Mouse (Mus musculus) embryo, embryonic 11.5 days (tissue): Measurements from ENCODE around the gene Gsta2.
"Not testable (repeated sequence)": the region's sequence is repeated elsewhere in the genome, so short reads cannot be mapped to it uniquely, and the experiment has no call there.

Experiments used
- DNase-seq: peaks from one replicate; pipeline ENCODE4 v3.0.0-alpha.2; 2012; ENCODE audit warnings: low read depth, low spot score

Gene Gsta2

GRCm38 (mm10) chr9:78355611-78356010 is at the start of gene Gsta2:
Gene Gsta2 (minus strand): TSS chr9:78355788.
- DNase-seq = no peak

DNA sequence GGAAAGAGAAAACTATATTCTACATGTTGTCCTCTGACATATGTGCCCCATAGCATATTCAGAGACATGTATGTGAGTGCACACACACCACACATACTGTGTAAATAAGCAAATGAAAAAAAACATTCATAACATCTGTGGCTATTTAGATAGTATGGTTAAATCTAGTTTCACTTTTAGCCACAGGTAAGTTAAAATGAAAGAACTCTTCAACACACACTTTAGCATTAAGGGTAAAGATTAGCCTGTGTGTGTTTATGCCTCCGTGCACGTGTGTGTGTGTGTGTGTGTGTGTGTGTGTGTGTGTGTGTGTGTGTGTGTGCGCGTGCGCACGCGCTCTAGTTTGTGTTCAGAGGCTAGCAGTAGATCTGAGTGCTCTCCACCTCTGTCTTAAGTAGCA is 46.0 kb upstream of the Gsta2 start:
- DNase-seq = no peak

- no peak for DNase-seq
These were observed 45.0 kb upstream of the Gsta2 start for GRCm38 (mm10) chr9:78400570-78400969.

GRCm38 (mm10) chr9:78396517-78396916 is 40.9 kb upstream of the Gsta2 start:
- no peak for DNase-seq

DNA sequence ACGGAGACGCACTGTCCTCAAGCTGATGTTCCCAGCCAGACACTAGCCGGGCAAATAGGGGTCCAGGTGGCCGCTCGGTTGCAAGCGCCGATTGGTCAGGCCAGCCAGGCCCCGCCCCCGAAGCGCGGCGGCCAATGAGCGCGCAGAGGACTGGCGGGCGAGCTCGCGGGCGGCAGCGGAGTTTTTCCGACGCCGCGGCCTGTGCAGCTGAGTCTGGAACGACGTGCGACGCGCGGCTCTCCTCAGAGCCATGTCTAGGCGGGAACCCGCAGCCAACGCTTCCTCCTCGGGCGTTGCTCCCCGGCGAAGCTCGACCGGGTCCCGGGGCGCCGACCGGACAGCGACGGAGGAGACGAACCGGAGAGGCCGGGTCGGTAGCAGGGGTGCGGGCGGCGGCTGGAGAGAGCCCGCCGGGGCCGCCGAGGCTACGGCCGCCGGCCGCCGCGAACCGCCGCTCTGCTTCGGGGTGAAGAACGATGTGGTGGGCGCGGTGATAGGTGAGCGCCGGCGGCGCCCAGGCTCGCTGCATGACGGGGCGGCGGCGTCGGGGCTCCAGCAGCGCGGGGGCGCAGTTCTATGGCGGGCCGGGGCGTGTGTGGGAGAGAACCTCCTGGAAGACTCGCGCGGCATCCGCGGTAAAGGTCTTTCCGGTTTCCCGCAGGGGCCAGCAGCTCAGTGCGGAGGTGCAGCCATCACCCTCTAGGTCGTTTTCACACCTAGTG is 40.2 kb upstream of the Gsta2 start, which contains the start of gene Ddx43:
TSS of gene Ddx43 (plus strand) at position 148 of the 722 bp plus-strand sequence.
- peak; percentile 47 for DNase-seq

DNA sequence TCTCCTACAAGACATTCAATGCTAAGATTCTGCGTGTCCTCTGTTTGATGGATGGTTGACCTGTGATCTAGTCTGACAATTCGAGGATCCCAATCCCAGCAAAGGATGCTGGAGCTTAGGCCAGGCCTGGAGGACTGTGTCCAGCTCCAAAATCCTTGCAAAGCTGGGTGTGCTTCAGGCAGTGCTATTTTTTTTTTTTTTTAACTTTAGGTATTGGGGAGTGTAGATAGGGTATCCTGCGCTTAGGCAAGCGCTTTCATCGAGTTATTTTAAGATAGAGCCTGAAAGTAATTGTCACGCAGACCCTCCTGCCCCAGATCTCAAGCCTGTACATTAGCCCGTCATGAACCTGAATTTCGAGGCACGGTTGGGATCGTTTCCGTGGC is 39.6 kb upstream of the Gsta2 start:
- DNase-seq = no peak

GRCm38 (mm10) chr9:78394602-78395001 is 39.0 kb upstream of the Gsta2 start:
- no peak for DNase-seq

DNA sequence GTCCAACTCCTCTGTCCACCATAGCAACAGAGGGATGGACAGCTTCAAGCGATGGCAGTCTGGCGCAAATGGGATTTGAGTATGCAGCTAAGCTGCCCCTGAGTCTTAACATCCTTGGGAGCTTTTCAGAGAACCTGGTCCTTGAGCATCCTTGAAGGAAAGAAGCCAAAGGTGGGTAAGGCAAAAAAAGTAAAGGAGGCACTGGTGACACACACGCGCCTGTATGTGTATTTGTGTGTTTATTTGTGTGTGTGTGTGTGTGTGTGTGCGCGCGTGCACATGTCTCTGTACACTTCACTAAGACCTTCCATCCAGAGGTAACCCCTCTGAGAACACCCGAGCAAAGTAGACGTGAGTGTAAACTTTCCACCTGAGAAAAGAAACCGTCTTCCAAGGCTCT is 38.2 kb upstream of the Gsta2 start:
- no peak for DNase-seq

DNA sequence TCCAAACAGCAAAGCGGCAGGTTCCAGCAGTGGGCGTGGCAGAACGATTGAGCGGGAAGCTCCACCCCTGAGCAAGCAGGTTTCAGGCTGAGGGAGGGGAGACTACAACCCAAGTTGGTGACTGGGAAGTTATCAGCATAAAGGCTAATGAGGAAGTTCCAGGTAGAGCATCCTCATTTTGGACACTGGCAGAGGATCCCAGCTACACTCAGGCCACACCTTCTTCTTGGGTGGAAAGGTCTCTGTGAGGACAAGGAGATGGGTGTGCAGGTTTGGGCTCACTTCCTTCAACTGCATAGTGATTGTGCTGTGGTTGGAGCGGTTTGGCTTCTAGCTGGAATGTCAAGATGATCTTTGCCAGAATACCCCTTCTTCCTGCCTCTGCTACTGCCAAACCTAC is 34.4 kb upstream of the Gsta2 start:
- DNase-seq = no peak

- no peak for DNase-seq
These were observed 31.4 kb upstream of the Gsta2 start for GRCm38 (mm10) chr9:78386947-78387346.

- DNase-seq = no peak
These were observed 30.3 kb upstream of the Gsta2 start for GRCm38 (mm10) chr9:78385893-78386292.

- no peak for DNase-seq
These were observed 22.7 kb upstream of the Gsta2 start, which contains the start of gene Ooep for GRCm38 (mm10) chr9:78378113-78378785. Gene Ooep (minus strand): TSS chr9:78378725.

DNA sequence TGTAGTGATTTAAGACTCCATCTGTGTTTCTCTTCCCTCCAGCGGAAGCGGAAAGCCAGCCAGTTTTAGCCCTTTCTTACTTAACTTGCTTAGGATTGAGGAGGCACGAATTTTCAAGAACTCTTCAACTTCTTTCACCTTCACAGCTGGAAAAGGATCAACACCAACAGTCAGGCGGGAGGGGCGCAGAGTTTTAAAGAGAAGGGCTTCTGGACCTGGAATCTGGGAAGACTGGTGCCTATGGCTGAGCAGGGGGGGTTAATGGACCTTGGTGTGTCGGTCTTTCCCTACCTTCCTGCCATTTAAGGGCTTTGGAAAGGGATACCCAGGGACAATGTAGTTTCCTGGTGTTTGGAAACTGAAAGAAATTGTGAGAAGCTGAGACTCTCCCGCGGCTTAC is 22.0 kb upstream of the Gsta2 start:
- DNase-seq = no peak

DNA sequence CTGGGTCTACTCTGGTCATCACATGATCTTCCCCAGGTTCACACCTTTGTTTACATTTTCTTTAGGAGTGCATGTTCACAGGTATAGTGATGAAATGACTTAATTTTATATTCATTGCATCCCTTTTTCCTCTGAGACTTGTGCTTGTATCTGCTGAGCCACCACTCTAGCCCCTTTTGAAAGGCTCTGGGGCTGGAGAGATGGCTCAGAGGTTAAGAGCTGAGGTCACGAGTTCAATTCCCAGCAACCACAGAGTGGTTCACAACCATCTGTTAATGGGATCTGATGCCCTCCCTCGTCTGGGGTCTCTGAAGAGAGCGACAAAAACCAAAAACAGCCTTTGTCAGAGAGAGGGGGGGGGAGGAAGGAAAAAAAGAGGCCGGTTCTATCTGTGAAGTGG is 19.9 kb upstream of the Gsta2 start:
- DNase-seq = no peak

GRCm38 (mm10) chr9:78374885-78375389 is 19.3 kb upstream of the Gsta2 start:
- DNase-seq = no peak

- DNase-seq = no peak
These were observed 18.8 kb upstream of the Gsta2 start for GRCm38 (mm10) chr9:78374397-78374796.

- DNase-seq = no peak
These were observed 17.4 kb upstream of the Gsta2 start for GRCm38 (mm10) chr9:78372827-78373504.

DNA sequence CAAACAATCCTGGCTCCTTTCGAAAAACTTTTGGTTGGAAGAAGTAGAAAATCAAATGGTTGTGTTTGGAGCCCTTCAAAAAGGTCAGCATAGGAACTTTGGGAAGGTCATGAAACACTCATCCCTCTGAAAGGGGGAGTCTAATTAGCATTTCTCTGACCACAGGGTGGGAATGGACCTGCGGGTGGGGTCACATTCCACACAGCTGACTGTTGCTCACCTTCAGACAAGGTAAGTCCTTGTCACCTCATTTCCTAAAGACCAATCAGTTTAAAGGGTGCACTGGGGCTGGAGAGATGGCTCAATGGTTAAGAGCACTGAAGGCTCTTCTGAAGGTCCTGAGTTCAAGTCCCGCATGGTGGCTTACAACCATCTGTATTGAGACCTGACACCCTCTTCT is 15.9 kb upstream of the Gsta2 start:
- DNase-seq = no peak

DNA sequence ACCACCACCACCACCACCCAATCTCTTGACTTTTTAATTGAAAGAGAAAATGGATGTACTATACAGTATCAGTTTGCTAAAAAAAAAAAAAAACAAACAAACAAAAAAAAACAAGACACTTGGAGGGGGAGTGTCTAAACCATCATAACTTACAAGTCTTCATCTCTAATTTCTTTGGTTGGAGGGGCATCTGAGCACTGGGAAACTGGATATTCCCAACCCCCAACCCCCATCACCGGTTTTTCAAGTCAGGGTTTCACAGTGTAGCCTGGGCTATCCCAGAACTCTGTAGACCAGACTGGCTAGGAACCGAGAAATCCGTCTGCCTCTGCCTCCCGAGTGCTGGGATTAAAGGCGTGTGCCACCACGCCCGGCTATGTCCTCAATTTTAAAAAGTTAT is 14.2 kb upstream of the Gsta2 start:
- DNase-seq = no peak

DNA sequence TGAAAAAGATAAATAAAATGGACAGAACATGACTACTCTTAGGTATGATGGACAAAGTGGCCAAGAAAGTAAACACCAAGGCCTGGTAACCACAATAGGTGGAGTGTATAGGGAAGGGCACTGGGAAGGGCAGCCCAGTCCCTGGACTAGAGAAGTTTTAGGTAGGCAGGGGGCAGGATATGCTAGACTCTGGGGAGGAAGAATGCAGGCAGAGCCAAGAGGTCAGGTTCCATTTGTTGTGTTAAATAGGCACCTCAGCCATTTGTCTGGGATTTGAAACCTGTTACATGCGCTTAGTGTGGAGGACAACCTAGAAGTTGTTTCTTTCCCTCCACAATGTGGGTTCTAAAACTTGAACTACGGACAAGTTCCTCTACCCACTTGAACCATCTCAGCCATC is 13.8 kb upstream of the Gsta2 start:
- no peak for DNase-seq

DNA sequence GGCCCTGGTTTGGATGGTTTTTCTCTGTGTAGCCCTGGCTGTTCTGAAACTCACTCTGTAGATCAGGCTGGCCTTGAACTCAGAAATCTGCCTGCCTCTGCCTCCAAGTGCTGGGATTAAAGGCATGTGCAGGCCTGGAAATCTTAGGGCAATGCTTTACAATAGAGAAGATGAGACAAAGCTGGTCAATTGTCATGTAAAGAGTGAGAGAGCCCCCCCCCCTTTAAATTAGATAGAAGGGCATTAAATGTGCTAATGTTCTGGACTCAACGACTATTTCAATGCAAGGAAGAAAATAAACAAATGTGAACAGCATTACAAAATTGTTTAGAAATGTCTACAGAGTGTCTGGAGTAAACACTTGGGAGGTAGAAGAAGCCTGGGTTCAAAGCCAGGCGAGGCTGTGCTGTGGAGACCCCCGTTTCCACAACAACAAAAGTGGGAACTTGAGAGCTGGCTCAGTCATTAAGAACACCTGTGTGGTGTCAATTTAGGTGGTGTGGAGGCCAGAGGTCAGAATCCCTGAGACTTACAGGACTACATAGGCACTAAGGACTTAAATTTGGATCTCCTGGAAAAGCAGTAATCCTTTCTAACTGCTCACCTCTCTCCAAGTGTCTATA is 13.2 kb upstream of the Gsta2 start:
- DNase-seq = no peak

- not testable (repeated sequence) for DNase-seq
These were observed 12.4 kb upstream of the Gsta2 start, which contains the start of gene Dppa5a for GRCm38 (mm10) chr9:78367959-78368358. Gene Dppa5a (minus strand): TSS chr9:78368177.
